Mouse (Mus musculus) 3T3-L1 (cell line): Measurements from ENCODE around the gene Lrrc8a.

Experiments
- DNase-seq: peaks from one replicate; pipeline ENCODE4 v3.0.0-alpha.2; 2015; ENCODE audit warnings: low read depth, low spot score

The Lrrc8a gene

GRCm38 (mm10) chr2:30261921-30262839 is 24.7 kb downstream of the Lrrc8a start:
- DNase-seq, result no peak

- no peak for DNase-seq
Measured at GRCm38 (mm10) chr2:30262840-30263441, 25.4 kb downstream of the Lrrc8a start.

GRCm38 (mm10) chr2:30263811-30264210 is 26.3 kb downstream of the Lrrc8a start:
- DNase-seq, result no peak

GRCm38 (mm10) chr2:30264671-30265519 is 27.4 kb downstream of the Lrrc8a start:
- DNase-seq, result peak; percentile 53

GRCm38 (mm10) chr2:30265767-30266253 is 28.3 kb downstream of the Lrrc8a start, which contains the start of gene Phyhd1:
TSS of gene Phyhd1 (plus strand) at chr2:30266203.
- peak; percentile 84 for DNase-seq

GRCm38 (mm10) chr2:30266392-30266941 is 29.0 kb downstream of the Lrrc8a start:
- DNase-seq, result peak; percentile 85

- DNase-seq, result no peak
Measured at GRCm38 (mm10) chr2:30267466-30267865, 30.0 kb downstream of the Lrrc8a start.

- DNase-seq, result no peak
Measured at GRCm38 (mm10) chr2:30268371-30268770, 30.9 kb downstream of the Lrrc8a start.

GRCm38 (mm10) chr2:30269241-30269990 is 31.9 kb downstream of the Lrrc8a start:
- DNase-seq, result no peak

- DNase-seq, result peak; percentile 97
Measured at GRCm38 (mm10) chr2:30270134-30270533, 32.6 kb downstream of the Lrrc8a start.

GRCm38 (mm10) chr2:30280743-30281142 is 43.2 kb downstream of the Lrrc8a start, which contains the start of gene Gm28038:
TSS of gene Gm28038 (plus strand) at chr2:30281043.
- no peak for DNase-seq

GRCm38 (mm10) chr2:30281651-30282050 is 44.1 kb downstream of the Lrrc8a start:
- DNase-seq, result no peak

GRCm38 (mm10) chr2:30283193-30283592 is 45.7 kb downstream of the Lrrc8a start:
- no peak for DNase-seq

GRCm38 (mm10) chr2:30285004-30285403 is 47.5 kb downstream of the Lrrc8a start:
- no peak for DNase-seq

GRCm38 (mm10) chr2:30285416-30286181 is 48.1 kb downstream of the Lrrc8a start:
- DNase-seq, result no peak

- peak; percentile 89 for DNase-seq
Measured at GRCm38 (mm10) chr2:30286192-30287026, 48.9 kb downstream of the Lrrc8a start, which contains the start of the genes Dolk and Nup188. TSS of gene Dolk (minus strand) at chr2:30286334. TSS of gene Nup188 (plus strand) at chr2:30286397.

GRCm38 (mm10) chr2:30287027-30287373 is 49.5 kb downstream of the Lrrc8a start:
- DNase-seq, result peak; percentile 68

GRCm38 (mm10) chr2:30299525-30299924 is 62.0 kb downstream of the Lrrc8a start:
- peak; percentile 40 for DNase-seq

- no peak for DNase-seq
Measured at GRCm38 (mm10) chr2:30299966-30300365, 62.5 kb downstream of the Lrrc8a start.
